Mouse (Mus musculus) CH12.LX (cell line): ENCODE measurements at regions not wholly inside any gene's neighbourhood (a gene's known extent, or its start where the extent isn't known, plus 50 kb on each side); places are given as distances from the start of the nearest gene placed in this dataset.

Experiments used
- POLR2A ChIP-seq: IDR thresholded peaks from 2 replicates; pipeline ENCODE4 v1.6.1; 2011; ENCODE audit warnings: low read depth, mild to moderate bottlenecking, improper control_type of control experiment, low read length
- USF1 ChIP-seq: IDR thresholded peaks from 2 replicates; pipeline ENCODE4 v1.6.1; 2014; ENCODE audit warnings: low read depth, mild to moderate bottlenecking, inconsistent platforms, low read length, improper control_type of control experiment

- TF ChIP-seq USF1 = no peak
- no peak for TF ChIP-seq POLR2A
Measured at GRCm38 (mm10) chr10:96755674-96756073, 138.9 kb downstream of the Btg1 start.
